Mouse (Mus musculus) heart, adult 11 months (tissue): Measurements from ENCODE around the gene Rnasel.

Experiments
- DNase-seq: peaks from one replicate; pipeline ENCODE4 v3.0.0; 2022

Rnasel gene

GRCm38 (mm10) chr1:153769998-153770775 lies 21.0 kb downstream of the Rnasel start:
- peak; percentile 23 for DNase-seq

GRCm38 (mm10) chr1:153770776-153771167 lies 21.5 kb downstream of the Rnasel start:
- peak; percentile 60 for DNase-seq

DNA sequence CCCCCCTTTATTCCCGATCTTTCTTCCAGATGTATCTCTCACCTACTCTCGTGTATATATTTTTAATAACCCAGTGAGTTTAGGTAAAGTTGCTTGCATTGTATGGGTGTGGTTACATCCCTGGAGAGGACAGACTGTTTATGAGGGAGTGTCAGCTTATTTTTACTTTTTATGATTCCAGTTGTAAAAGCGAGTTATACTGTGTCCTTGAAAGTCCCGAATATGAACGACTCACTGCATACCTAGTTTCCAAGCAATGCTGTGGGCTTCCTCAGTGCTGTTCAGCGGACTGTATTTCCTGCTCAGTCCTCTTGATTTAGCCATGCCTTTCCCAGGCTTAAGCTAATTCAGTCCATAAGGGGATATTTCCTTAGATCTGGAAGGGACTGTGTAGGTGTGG lies 25.9 kb downstream of the Rnasel start:
- DNase-seq = no peak

DNA sequence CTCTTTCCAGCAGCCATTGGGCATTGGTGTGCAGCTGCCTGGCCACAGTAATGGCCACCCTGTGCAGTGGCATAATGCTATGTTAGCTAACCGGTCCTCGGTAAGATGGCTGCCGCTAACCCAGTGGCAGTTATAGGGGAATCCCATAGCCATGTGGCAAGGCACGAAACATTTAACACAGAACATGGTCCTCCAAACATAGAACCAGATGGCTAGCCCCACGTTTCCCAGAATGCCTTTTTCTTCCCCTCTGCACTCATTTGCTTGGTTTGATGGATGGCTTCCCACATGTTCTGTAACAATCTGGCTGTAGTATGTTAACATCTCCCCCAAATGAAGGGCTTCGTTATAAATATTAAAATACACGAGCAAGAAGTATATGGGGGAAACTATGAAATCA lies 27.0 kb downstream of the Rnasel start:
- no peak for DNase-seq

DNA sequence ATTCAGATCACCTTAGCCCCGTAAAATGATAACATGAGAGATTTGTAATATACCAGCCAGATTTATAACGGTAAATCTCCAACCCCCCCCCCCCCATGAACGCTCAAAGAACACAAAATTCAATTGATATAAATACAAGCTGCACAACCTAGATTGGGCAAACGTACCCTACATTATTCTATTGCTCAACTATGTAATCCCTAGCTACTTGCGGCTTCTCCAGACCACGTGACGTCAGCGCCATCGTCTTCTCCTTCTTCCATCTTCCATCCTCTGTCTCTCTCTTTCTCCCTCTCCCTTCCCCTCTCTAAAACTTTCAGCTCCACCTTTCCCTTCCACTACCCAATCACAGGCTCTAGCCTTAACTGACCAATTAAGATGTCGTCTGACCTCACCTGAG lies 29.0 kb downstream of the Rnasel start:
- no peak for DNase-seq

GRCm38 (mm10) chr1:153783339-153783738 lies 34.1 kb downstream of the Rnasel start:
- DNase-seq = no peak

DNA sequence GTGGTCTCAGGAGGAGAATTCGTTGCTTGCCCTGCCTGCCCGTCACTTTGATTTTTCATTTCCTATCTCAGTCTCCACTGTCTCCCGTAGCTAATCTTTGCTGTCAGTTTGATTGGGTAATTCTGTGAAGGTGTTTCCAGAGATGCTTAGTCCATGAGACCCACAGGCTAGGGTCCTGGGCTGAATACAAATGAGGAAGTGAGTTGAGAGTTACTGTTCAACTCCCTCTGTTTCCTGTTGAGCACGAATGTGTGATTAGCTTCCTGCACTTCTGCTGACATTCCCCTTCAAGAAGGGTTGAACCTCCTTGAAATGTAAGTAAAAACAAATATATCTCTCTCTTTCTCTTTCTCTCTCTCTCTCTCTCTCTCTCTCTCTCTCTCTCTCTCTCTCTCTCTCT lies 36.4 kb downstream of the Rnasel start:
- no peak for DNase-seq

DNA sequence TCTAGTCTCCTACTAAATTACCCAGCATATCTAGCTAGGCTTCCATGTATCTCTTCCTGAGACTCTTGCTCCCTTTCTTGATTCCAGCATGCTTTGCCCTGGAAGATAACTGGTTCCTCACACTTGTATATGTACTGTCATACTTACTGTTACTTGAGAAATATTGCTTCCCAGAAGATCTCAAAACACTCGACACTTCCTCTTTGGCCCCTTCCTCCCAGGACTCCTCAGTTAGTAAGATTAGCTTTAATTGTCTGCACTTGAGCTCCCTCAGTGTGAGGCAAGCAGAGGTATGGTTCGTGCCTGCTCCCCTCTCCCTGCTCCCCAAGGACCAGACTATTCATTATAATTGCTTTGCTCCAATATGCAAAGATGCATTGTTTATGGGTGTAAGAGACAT lies 41.5 kb downstream of the Rnasel start:
- DNase-seq = peak; percentile 56

GRCm38 (mm10) chr1:153794241-153794640 lies 45.0 kb downstream of the Rnasel start:
- peak; percentile 67 for DNase-seq

DNA sequence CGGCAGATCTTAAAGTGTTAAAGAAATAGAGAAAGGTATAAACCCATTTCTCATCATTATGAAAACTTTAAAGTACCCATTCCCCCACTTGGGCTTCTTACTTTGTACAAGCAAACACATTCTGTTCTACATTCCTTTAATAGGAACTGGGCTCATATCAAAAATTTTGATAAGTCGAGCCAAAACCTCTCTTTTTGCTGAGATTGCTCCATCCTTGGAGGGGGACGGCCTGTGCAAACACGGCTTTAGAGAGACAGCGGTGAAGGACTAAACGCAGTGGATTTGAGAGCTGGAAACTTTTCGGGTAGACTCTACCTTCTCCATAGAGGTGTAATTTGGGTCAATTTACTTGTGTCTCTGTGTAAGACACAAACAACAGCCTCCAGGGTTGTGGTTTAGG lies 53.5 kb downstream of the Rnasel start:
- DNase-seq = peak; percentile 81

- peak; percentile 94 for DNase-seq
Observed at GRCm38 (mm10) chr1:153803530-153803929, 54.3 kb downstream of the Rnasel start.

DNA sequence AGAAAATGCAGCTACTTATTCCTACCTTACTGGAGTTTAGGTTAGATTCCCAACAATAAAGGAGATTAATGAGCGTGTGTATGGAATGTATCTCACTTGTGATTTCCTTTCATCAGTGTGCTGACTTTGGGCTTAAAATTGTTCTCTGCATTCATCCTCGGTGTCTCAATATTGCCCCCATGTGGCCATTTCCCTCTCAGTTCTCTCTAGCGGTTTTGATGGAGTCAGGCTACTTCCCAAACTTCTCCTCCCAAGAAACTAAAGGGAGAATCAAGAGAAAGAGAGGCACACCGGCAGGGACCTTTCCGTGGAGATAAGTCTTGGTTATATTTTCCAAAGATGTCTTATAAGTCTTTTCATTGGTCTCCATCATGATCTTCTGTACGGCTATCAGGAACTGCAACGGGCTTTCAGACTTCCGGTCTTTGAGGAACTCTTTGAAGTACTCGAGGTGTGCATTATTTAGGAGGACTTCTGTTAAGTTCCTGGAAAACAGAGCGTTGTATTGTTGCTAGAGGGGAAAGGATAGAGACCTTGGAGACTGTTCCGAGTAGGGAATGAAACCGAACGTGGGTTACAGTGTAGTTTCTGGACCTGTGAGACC lies 58.3 kb downstream of the Rnasel start:
- peak; percentile 87 for DNase-seq
